Mouse (Mus musculus): ENCODE measurements at regions not wholly inside any gene's neighbourhood (a gene's known extent, or its start where the extent isn't known, plus 50 kb on each side); places are given as distances from the start of the nearest gene placed in this dataset.

DNA sequence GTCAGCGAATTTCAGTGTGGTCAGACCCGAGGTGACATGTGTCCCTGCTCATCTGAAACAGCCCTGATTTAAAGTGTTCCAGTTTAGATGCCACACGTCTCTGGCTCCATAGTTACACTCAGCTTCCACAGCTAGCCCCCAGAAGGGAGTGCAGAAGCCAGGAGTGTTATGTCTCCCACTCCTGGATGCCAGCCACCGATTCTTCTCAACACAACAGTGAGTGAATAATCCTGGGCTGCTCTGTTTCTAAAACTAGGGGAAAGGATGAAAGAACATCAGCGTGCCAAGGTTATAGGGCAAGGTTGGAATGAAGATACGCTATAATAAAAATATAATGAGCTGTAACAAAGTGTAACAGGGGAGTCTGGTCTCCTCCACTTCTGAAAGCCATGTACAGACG lies 51.5 kb upstream of the Stmnd1 start:
- DNase-seq (ENCODE audit: low read depth, low spot score): peak; percentile 64

GRCm38 (mm10) chr13:46218101-46218701 lies 55.3 kb upstream of the Stmnd1 start:
- peak; percentile 94 for DNase-seq (ENCODE audit: low read depth, low spot score)

GRCm38 (mm10) chr13:46216954-46217838 lies 56.3 kb upstream of the Stmnd1 start:
- DNase-seq (ENCODE audit: low read depth, low spot score): no peak

GRCm38 (mm10) chr13:46203551-46203950 lies 70.0 kb upstream of the Stmnd1 start:
- DNase-seq (ENCODE audit: low read depth, low spot score): peak; percentile 61

DNA sequence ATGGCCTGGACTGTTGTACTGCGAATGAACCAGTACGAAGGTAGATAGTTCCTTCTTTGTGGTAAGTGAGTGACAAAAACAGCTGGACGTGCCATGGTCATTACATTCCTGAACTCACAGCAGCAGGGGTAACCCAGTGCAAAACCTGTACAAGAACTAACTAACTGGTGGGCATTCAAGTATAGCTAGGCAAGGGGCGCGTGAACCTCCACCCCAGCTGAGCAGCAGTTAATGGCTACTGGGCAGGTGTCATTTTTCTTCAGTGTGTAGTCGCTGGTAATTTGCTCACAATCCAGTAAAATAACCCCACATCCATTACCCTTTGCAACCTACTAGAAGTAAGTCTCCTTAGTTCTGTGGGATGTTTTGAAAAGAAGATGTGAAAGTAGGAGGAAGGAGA lies 70.9 kb upstream of the Stmnd1 start:
- no peak for DNase-seq (ENCODE audit: low read depth, low spot score)

DNA sequence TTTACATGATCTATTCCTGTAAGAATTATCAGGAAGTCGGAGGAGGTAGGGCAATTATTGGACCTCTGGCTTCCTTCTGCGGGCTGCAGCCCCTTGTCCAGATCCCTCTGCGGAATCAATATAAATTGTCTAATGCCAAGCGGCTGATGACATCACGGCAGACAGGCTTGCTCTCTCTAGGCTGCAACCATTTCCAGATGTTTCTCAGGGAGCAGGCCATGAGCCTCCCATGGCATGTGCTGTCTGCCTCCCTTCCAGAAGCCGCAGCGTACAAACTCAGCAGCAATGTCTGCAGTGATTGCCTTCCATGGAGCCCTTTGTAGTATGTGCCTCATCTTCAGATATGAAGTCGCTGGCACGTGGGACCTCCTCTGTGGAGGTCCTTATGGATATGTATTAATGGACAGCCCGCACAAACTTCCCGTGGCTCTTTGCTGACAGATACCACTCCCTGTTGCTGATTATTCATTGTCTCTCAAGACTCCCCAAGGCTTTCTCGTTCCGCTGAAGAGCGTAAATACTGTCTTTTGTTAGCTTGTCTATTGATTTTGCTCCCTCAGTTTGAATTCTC lies 72.4 kb upstream of the Stmnd1 start:
- no peak for DNase-seq (ENCODE audit: low read depth, low spot score)

GRCm38 (mm10) chr13:46193131-46193530 lies 80.4 kb upstream of the Stmnd1 start:
- DNase-seq (ENCODE audit: low read depth, low spot score): peak; percentile 84

- DNase-seq (ENCODE audit: low read depth, low spot score): no peak
Observed at GRCm38 (mm10) chr13:46189726-46190125, 83.8 kb upstream of the Stmnd1 start.

- DNase-seq (ENCODE audit: low read depth, low spot score): peak; percentile 74
Observed at GRCm38 (mm10) chr13:46182851-46183250, 90.7 kb upstream of the Stmnd1 start.

DNA sequence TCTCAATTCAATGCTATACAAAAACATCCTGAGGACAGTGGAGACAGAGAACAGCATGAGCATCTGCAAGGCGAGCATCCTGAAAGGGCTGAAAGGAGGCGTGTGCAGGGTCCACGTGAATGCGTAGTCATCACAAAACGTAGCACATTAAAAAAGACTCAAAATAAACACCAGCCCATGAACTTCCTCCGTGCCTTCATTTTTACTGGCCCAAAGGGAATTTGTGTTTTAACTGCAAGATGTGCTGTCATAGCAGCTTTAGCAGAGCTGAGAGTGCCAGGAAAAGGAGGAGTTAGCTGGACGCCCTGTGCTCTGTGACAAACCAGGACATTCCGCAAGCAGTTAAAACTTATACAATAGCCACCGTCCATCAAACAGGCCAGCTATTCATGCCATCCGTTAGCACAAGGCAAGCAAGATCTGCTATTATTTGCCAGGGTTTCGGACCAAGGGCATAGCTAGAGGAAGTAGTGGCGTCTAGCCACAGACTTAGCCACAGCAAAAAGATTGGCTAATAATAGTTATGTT lies 92.9 kb upstream of the Stmnd1 start:
- peak; percentile 83 for DNase-seq (ENCODE audit: low read depth, low spot score)

DNA sequence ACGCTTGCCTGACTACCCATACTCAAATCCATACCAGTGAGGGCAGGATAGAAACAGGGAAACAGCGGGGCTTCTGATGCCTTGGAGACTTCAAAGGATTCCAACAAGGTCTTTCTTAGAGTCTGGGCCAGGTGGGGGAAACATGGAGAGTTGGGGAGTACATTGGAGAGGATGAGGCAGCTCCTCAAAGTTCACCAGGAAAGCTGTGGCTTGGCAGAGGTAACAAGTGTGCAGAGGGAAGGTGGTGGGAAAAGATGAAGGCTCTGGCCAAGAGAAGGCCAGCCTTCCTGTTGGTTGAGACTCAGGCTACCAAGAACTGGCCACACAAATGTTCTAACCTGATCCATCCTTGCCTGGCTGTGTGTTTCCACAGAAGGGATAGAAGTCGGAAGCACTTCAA lies 93.6 kb upstream of the Stmnd1 start:
- no peak for DNase-seq (ENCODE audit: low read depth, low spot score)

- DNase-seq (ENCODE audit: low read depth, low spot score): peak; percentile 51
Observed at GRCm38 (mm10) chr13:46173103-46173502, 100.4 kb upstream of the Stmnd1 start.

DNA sequence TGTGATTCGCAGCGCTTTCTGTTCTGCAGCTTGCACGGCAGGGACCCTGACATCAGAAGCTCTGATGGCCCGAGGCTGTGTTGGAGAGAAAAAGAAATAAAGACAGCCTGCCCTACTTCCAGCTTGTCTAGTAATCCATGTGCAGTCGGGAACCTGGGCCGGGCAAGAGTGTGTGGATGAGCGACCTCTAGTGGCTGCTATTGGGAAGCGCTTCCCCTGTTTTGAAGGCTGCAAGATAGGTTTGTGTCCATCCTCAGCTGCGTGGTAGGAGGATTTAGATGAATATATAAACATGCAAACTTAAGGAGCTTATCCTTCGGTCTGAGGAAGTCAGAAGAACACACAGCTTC lies 111.5 kb upstream of the Stmnd1 start:
- DNase-seq (ENCODE audit: low read depth, low spot score): peak; percentile 91

DNA sequence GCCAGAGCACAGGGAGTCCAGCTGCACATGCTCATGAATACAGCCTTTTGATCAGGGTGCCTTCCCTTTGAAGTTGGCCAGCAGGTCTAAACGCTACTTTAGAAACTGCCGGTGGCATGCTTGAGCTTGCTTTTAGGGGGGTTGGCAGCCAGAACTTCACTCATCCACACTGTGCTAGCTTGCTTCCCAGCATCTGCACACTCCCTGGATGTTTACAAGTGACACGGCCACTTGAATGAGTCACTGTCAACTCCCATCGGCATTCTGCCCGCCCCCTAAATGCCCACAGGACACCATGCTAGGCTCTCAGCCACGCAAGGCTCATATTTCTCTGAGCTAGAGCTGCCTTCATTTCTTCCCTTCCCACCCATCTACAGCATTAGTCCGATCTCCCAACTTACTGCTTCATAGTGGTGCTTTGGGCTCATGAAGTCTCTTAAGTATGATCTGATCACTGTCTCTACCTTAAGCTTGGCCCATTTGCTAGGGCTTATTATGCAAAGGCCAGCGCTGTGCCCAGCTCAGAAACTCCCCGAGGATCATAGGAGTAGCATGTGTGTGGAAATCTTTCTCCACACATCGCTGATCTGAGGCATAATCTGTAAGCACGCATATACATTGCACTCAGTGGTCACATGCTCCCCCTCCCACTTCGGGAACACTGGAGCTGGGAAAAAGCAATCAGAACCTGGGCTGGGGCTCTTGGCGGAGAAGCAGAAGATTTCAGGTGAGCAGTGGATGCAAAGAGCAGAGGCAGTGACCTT lies 112.1 kb upstream of the Stmnd1 start:
- DNase-seq (ENCODE audit: low read depth, low spot score): peak; percentile 58

GRCm38 (mm10) chr13:46159354-46159753 lies 114.2 kb upstream of the Stmnd1 start:
- no peak for DNase-seq (ENCODE audit: low read depth, low spot score)

DNA sequence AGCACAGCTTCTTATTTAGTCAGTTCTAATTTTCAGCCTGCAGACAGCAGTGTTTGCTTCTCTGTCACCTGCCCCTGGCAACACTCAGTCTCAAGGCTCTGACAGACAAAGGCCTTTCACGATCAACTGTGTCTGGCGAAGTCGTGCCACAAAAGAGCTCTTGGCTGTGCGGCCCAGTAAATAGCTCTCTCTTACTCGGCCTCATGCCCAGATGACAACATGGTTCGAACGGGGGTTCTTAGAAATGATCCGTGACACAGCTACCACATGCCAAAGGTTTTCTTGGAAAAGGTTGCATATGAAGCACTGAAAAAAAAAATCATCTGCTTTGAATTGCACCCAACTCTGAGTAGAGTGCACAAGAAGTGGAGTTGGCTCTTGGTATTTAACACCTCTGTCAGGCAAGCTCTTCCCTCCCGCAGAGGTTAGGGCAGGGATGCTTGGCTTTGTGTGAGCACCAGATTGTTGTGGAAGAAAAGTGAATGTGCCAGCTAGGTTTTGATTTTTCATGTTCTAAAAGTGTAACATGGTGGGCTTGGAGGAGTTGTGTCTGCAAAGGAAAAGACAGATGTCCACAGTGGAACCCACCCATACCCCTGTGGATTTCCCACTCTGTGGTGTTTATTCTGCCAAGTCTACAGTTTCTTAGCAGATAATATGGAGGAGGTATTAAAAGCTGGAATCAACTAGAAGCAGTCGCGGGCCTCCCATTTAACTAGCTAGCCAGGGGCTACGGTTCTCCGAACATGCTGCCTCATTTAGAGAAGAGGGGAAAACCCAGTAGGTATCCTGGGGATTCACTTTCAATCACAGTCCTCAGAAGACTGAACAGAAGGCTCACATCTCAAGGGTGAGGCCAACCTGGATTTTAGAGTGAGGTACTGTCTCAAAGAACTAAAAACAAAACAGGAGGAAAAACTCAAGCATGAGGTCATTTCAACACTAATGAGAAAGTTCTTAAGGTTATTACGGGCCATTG lies 120.0 kb upstream of the Stmnd1 start:
- DNase-seq (ENCODE audit: low read depth, low spot score): peak; percentile 40

GRCm38 (mm10) chr13:46140006-46140405 lies 133.5 kb upstream of the Stmnd1 start:
- peak; percentile 61 for DNase-seq (ENCODE audit: low read depth, low spot score)

DNA sequence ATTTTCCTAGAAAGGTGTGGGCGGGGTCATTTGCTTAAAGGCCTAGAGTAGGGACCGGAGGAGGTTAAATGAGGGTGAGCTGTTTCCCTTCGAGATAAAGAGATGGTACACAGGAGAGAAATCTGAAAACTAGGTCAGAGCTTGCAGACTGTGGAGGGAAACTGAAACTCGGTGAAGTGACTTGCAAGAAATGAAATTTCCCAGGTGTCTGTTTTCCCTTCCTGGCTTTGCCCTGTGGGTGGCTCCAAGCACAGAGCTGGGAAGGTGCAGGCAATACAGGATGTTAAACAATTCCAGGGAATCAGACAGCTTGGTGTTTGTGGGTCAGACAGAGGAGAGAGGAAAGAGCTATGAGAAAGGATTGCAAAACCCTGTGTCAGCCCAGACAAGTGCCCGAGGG lies 134.3 kb upstream of the Stmnd1 start:
- peak; percentile 67 for DNase-seq (ENCODE audit: low read depth, low spot score)

DNA sequence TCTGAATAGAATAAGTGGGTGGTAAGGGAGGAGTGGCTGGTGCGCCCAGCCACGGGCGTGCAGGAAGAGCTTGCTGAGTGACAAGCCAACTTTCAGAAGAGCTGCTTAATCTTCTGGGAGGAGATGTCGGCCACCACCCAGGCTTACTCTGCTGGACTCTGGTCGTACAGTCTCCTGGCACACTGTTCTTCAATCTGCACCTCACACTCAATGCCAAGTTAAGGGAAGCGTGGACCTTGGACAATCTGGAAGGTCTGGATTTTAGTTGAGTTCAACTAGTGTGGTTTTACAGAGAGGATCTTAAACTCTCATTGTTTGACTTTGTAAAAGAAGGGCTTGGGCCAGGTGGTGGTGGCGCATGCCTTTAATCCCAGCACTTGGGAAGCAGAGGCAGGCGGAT lies 138.1 kb upstream of the Stmnd1 start:
- no peak for DNase-seq (ENCODE audit: low read depth, low spot score)

GRCm38 (mm10) chr13:46129236-46129855 lies 144.2 kb upstream of the Stmnd1 start:
- peak; percentile 64 for DNase-seq (ENCODE audit: low read depth, low spot score)

Data from brain, adult 2 months (tissue).